Mouse (Mus musculus) liver, embryonic 13.5 days (tissue): Measurements from ENCODE around the gene Gm9803. TPM values are rescaled to one million over a fixed set of nuclear protein-coding genes. Genes with fewer than 3 reads are reported as not detected.
A peak's percentile ranks its signal among the peaks of the same experiment; 100 is the strongest.

ENCODE experiments used
- ATAC-seq: fragments of 200-750 bp; cut with Nextera tagmentation; 2 replicates; pipeline ENCODE4 v1.8.0; 2017; ENCODE audit warnings: low read depth, mild to moderate bottlenecking, moderate number of reproducible peaks, moderate library complexity
- DNase-seq: peaks from one replicate; pipeline ENCODE4 v3.0.0; 2022
- H3K27ac ChIP-seq: fragments of 300-500 bp; sonication (generic); 2 replicates; pipeline ENCODE4 v1.5.1; 2015; ENCODE audit warnings: moderate library complexity, mild to moderate bottlenecking, inconsistent platforms
- H3K27me3 ChIP-seq: fragments of 300-500 bp; sonication (generic); 2 replicates; pipeline ENCODE4 v1.6.1; 2015; ENCODE audit warnings: mild to moderate bottlenecking, inconsistent platforms
- H3K36me3 ChIP-seq: fragments of 300-500 bp; sonication (generic); 2 replicates; pipeline ENCODE4 v1.6.1; 2015; ENCODE audit warnings: mild to moderate bottlenecking, inconsistent platforms
- H3K4me1 ChIP-seq: fragments of 300-500 bp; sonication (generic); replicated peaks from 2 replicates; pipeline ENCODE4 v1.6.1; 2015; ENCODE audit warnings: inconsistent platforms
- H3K4me2 ChIP-seq: fragments of 300-500 bp; sonication (generic); 2 replicates; pipeline ENCODE4 v1.6.1; 2015; ENCODE audit warnings: inconsistent platforms, mild to moderate bottlenecking, moderate library complexity
- H3K4me3 ChIP-seq: fragments of 300-500 bp; sonication (generic); replicated peaks from 2 replicates; pipeline ENCODE4 v1.5.1; 2015; ENCODE audit warnings: mild to moderate bottlenecking, inconsistent platforms
- H3K9ac ChIP-seq: fragments of 300-500 bp; sonication (generic); 2 replicates; pipeline ENCODE4 v1.6.1; 2015; ENCODE audit warnings: mild to moderate bottlenecking, inconsistent platforms
- H3K9me3 ChIP-seq: fragments of 300-500 bp; sonication (generic); replicated peaks from 2 replicates; pipeline ENCODE4 v1.6.1; 2016; ENCODE audit warnings: inconsistent platforms
- WGBS: fragments of 180-500 bp; shearing (Covaris S2); methylation state at CpG from one replicate; pipeline ENCODE4 v1.1.7; 2015; ENCODE audit not compliant: insufficient replicate concordance; 5-methylcytosine and 5-hydroxymethylcytosine counted together
- polyA plus RNA-seq: library from polyadenylated mRNA; unstranded; fragments of >200 nt; fragmentation: Nextera tagmentation; extraction: Ambion mirVana; gene quantifications from 2 replicates; pipeline ENCODE4 v1.2.1, GENCODE M21; 2015

The Gm9803 gene
- polyA plus RNA-seq, 1 experiment from 2014 or later, result 8.8 TPM

GRCm38 (mm10) chr10:43485751-43486268, 38.1 kb upstream of the Gm9803 start:
- Histone ChIP-seq H3K9me3 (no peaks in the 10 kb centered on the region), H3K4me3 (no peak overlapping the region), H3K27ac (no peak overlapping the region), H3K36me3 (no peaks in the 10 kb centered on the region), H3K4me2 (no peak overlapping the region), H3K4me1 (peaks cover 72% of the 10 kb centered on the region), H3K9ac (no peak overlapping the region), H3K27me3 (no peaks in the 10 kb centered on the region)
- no peak for ATAC-seq
- 66% methylated on average over 6 of the region's 6 CpGs for WGBS
- DNase-seq, result no peak

- Histone ChIP-seq H3K36me3 (no peaks in the 10 kb centered on the region), H3K27me3 (no peaks in the 10 kb centered on the region), H3K4me1 (peaks cover 55% of the 10 kb centered on the region), H3K9me3 (no peaks in the 10 kb centered on the region), H3K4me2 (no peak overlapping the region), H3K27ac (no peak overlapping the region), H3K9ac (peak overlapping the region; percentile 6; the same call in 1 of the 2 replicates), H3K4me3 (no peak overlapping the region)
- WGBS, result 78% methylated on average over 3 of the region's 3 CpGs
- ATAC-seq (no peak), DNase-seq (no peak)
These were observed 36.4 kb upstream of the Gm9803 start for GRCm38 (mm10) chr10:43487441-43488010.

- no peak for ATAC-seq
- Histone ChIP-seq H3K36me3 (no peaks in the 10 kb centered on the region), H3K4me1 (peaks cover 47% of the 10 kb centered on the region), H3K27me3 (no peaks in the 10 kb centered on the region), H3K27ac (no peak overlapping the region; the same call in 1 of the 2 replicates), H3K9me3 (no peaks in the 10 kb centered on the region), H3K4me2 (no peak overlapping the region), H3K9ac (no peak overlapping the region), H3K4me3 (no peak overlapping the region)
- DNase-seq, result no peak
- WGBS, result 64% methylated on average over 4 of the region's 4 CpGs
These were observed 35.6 kb upstream of the Gm9803 start for GRCm38 (mm10) chr10:43488258-43488657.

GRCm38 (mm10) chr10:43489139-43489538, 34.7 kb upstream of the Gm9803 start:
- Histone ChIP-seq H3K9me3 (no peaks in the 10 kb centered on the region), H3K27me3 (no peaks in the 10 kb centered on the region), H3K4me3 (no peak overlapping the region), H3K9ac (no peak overlapping the region), H3K27ac (no peak overlapping the region), H3K4me1 (peaks cover 41% of the 10 kb centered on the region), H3K4me2 (no peak overlapping the region), H3K36me3 (peaks cover 4% of the 10 kb centered on the region)
- 75% methylated on average over 7 of the region's 7 CpGs for WGBS
- ATAC-seq, result no peak
- DNase-seq, result no peak

GRCm38 (mm10) chr10:43489550-43489949, 34.3 kb upstream of the Gm9803 start:
- H3K27ac ChIP-seq, result peak overlapping the region; percentile 34; the same call in 1 of the 2 replicates
- H3K4me2 ChIP-seq, result no peak overlapping the region
- peaks cover 7% of the 10 kb centered on the region for H3K36me3 ChIP-seq
- no peaks in the 10 kb centered on the region for H3K9me3 ChIP-seq
- H3K9ac ChIP-seq, result no peak overlapping the region
- H3K4me1 ChIP-seq, result peaks cover 40% of the 10 kb centered on the region
- ATAC-seq, result 0 out of 2 replicates have a peak, but pooled peaks have one; percentile 43
- no peak overlapping the region for H3K4me3 ChIP-seq
- no peaks in the 10 kb centered on the region for H3K27me3 ChIP-seq
- WGBS, result 36% methylated on average over 6 of the region's 6 CpGs
- no peak for DNase-seq

GRCm38 (mm10) chr10:43490034-43490433, 33.9 kb upstream of the Gm9803 start:
- no peaks in the 10 kb centered on the region for H3K27me3 ChIP-seq
- no peak for ATAC-seq
- H3K4me2 ChIP-seq, result no peak overlapping the region
- H3K4me3 ChIP-seq, result no peak overlapping the region
- H3K4me1 ChIP-seq, result peaks cover 40% of the 10 kb centered on the region
- H3K9ac ChIP-seq, result no peak overlapping the region
- DNase-seq, result no peak
- no peaks in the 10 kb centered on the region for H3K9me3 ChIP-seq
- WGBS, result 65% methylated on average over 8 of the region's 8 CpGs
- H3K36me3 ChIP-seq, result peaks cover 11% of the 10 kb centered on the region
- H3K27ac ChIP-seq, result peak overlapping the region; percentile 34; the same call in 1 of the 2 replicates

- H3K9me3 ChIP-seq, result no peaks in the 10 kb centered on the region
- H3K4me1 ChIP-seq, result peaks cover 35% of the 10 kb centered on the region
- no peaks in the 10 kb centered on the region for H3K27me3 ChIP-seq
- no peak overlapping the region for H3K27ac ChIP-seq
- peak; percentile 43; the same call in 1 of the 2 replicates for ATAC-seq
- WGBS, result 73% methylated on average over 5 of the region's 5 CpGs
- no peak for DNase-seq
- no peak overlapping the region for H3K9ac ChIP-seq
- H3K36me3 ChIP-seq, result peaks cover 20% of the 10 kb centered on the region
- H3K4me3 ChIP-seq, result no peak overlapping the region
- H3K4me2 ChIP-seq, result no peak overlapping the region
These were observed 33.0 kb upstream of the Gm9803 start for GRCm38 (mm10) chr10:43490846-43491245.

GRCm38 (mm10) chr10:43502599-43502998, 21.3 kb upstream of the Gm9803 start:
- no peaks in the 10 kb centered on the region for H3K4me1 ChIP-seq
- WGBS, result 91% methylated on average over 4 of the region's 4 CpGs
- H3K9me3 ChIP-seq, result no peaks in the 10 kb centered on the region
- H3K27ac ChIP-seq, result no peak overlapping the region
- DNase-seq (no peak), ATAC-seq (no peak)
- H3K4me3 ChIP-seq, result no peak overlapping the region
- H3K9ac ChIP-seq, result no peak overlapping the region
- no peaks in the 10 kb centered on the region for H3K27me3 ChIP-seq
- H3K36me3 ChIP-seq, result peaks cover 40% of the 10 kb centered on the region
- no peak overlapping the region for H3K4me2 ChIP-seq

GRCm38 (mm10) chr10:43504291-43504690, 19.6 kb upstream of the Gm9803 start:
- ATAC-seq, result no peak
- Histone ChIP-seq H3K9me3 (no peaks in the 10 kb centered on the region), H3K4me1 (no peaks in the 10 kb centered on the region), H3K36me3 (peaks cover 29% of the 10 kb centered on the region), H3K4me3 (no peak overlapping the region), H3K27me3 (no peaks in the 10 kb centered on the region), H3K27ac (no peak overlapping the region), H3K4me2 (no peak overlapping the region), H3K9ac (no peak overlapping the region)
- 47% methylated on average over 1 of the region's 1 CpGs for WGBS
- no peak for DNase-seq

- Histone ChIP-seq H3K27me3 (no peaks in the 10 kb centered on the region), H3K4me3 (no peak overlapping the region), H3K9me3 (no peaks in the 10 kb centered on the region), H3K4me1 (no peaks in the 10 kb centered on the region), H3K4me2 (no peak overlapping the region), H3K9ac (no peak overlapping the region), H3K27ac (no peak overlapping the region), H3K36me3 (peaks cover 34% of the 10 kb centered on the region)
- DNase-seq, result no peak
- 70% methylated on average over 4 of the region's 4 CpGs for WGBS
- no peak for ATAC-seq
These were observed 16.8 kb upstream of the Gm9803 start for GRCm38 (mm10) chr10:43507051-43507450.

GRCm38 (mm10) chr10:43509228-43509627, 14.7 kb upstream of the Gm9803 start:
- Histone ChIP-seq H3K9ac (no peak overlapping the region), H3K4me2 (no peak overlapping the region), H3K36me3 (peaks cover 39% of the 10 kb centered on the region), H3K4me3 (no peak overlapping the region), H3K27me3 (no peaks in the 10 kb centered on the region), H3K4me1 (0 out of 2 replicates have a peak, but pooled peaks cover 2% of the 10 kb centered on the region), H3K9me3 (no peaks in the 10 kb centered on the region), H3K27ac (no peak overlapping the region)
- WGBS, result 79% methylated on average over 7 of the region's 7 CpGs
- ATAC-seq (no peak), DNase-seq (no peak)

GRCm38 (mm10) chr10:43512976-43513375, 10.9 kb upstream of the Gm9803 start:
- Histone ChIP-seq H3K4me3 (no peak overlapping the region), H3K36me3 (peaks cover 45% of the 10 kb centered on the region), H3K27me3 (no peaks in the 10 kb centered on the region), H3K9ac (no peak overlapping the region), H3K4me1 (peaks cover 14% of the 10 kb centered on the region), H3K4me2 (no peak overlapping the region), H3K27ac (no peak overlapping the region), H3K9me3 (no peaks in the 10 kb centered on the region)
- DNase-seq, result no peak
- ATAC-seq, result no peak
- 85% methylated on average over 10 of the region's 10 CpGs for WGBS
